Mouse (Mus musculus) testis, postnatal 14 days (tissue): Measurements from ENCODE around the gene Psmd13.
A peak's percentile ranks its signal among the peaks of the same experiment; 100 is the strongest.

Experiments used
- DNase-seq: peaks from one replicate; pipeline ENCODE4 v3.0.0; 2021; ENCODE audit warnings: low spot score

Psmd13 gene

GRCm38 (mm10) chr7:140944236-140944635 lies 62.5 kb downstream of the Psmd13 start:
- no peak for DNase-seq

GRCm38 (mm10) chr7:140945247-140945646 lies 63.5 kb downstream of the Psmd13 start:
- DNase-seq = no peak

GRCm38 (mm10) chr7:140946311-140946710 lies 64.5 kb downstream of the Psmd13 start:
- no peak for DNase-seq

GRCm38 (mm10) chr7:140946980-140947379 lies 65.2 kb downstream of the Psmd13 start:
- no peak for DNase-seq

- peak; percentile 68 for DNase-seq
Observed at GRCm38 (mm10) chr7:140948161-140948560, 66.4 kb downstream of the Psmd13 start.
